Mouse (Mus musculus): ENCODE data around the gene Kalrn. TPM values are rescaled to one million over a fixed set of nuclear protein-coding genes. Genes with fewer than 3 reads are reported as not detected.

The Kalrn gene
- polyA plus RNA-seq, 2 experiments from 2014 or later = 0.34 TPM; not detected in 1

DNA sequence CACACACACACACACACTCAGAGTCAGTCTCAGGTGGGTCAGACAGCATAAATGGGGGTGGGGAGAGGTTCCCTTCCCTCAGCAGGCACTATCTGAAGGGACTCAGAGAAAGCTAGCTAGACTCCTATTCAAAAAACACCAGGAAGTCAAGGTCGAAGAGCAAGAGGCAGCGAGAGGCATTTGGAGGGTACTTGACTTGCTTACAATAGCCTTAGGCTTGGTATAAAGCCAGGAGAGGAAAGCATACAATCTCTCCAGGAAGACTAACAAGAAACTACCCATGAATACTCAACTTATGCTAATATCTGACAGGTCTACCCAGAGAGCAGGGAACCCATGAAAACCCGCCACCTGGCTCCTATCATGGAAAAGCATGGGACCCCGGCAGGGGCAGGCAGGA, 543.0 kb downstream of the Kalrn start:
- ATAC-seq = no peak

DNA sequence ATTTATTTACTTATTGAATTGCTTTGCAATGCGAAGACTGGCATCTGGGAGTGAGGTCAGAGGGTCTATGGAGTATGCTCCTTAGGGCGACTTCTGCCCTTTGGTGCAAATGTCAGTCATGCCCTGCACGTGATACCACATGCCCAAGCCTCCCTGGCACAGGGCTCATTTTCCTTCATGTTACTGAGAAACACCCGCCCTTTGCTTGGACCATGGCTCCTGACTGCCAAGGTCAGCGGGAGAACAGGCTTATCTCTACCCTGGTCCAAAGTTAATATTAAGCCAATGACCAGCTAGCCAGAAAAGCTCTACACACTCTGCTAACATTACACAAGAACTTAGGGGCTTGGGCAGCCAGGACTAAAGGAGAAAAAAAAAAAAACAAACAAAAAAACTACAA, 543.5 kb downstream of the Kalrn start:
- no peak for ATAC-seq

DNA sequence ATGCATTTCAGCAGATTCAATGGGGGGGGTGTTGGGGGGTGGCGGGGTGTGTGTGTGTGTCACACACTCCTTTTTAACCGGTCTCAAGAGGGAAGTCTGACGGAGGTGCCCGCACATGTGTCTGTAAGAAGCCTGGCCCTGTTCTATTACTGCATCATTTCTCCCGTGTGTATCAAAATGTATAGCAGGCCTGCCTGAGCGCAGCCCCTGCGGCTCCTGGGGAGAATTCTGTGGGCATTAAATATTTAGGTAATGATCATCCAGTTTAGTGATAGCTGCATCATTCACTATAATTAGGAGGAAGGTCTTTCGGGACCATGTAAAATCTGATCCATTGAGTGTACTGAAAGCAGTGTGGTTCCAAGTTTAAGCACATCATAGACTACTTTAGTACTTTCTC, 556.1 kb downstream of the Kalrn start:
- ATAC-seq = no peak

DNA sequence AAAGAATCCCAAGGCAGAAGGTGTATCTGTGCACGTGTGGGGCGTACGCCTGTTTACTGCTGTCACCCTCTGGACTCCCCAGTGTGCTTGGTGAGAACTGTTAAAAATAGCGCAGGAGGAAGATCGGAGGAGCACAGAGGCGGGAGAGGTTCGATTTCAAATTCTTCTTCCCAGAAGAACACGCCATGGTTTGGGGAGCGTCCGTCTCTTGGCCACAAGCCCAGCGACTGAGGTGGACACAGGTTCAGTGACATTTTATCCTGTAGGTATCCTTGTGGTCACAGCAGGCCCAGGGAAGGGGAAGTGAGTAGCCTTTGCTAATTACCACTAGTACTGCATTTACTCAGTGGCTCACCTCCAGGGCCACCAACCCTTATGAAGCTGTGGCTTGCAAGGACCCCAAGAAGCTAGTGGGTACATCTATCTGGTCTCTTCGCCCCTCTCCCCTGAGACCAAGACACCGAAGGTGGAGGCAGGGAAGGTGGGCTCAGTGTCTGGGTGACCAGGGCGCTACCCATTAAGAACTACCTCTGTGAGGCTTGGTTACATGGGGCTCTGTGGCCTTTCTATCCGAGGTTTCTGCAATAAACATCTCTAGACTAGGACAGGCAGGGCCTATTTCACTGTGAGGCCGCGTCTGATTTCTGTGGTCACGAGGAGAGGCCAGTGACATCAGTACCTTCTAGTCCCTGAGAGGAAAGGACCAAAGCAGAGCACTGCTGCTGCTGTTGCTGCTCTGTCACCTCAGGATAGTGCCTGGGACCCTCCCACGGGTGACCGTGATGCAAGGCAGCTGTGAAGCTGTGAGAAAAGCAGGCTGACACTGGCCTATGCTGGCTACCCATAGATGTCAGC, 561.1 kb downstream of the Kalrn start:
- ATAC-seq = no peak

DNA sequence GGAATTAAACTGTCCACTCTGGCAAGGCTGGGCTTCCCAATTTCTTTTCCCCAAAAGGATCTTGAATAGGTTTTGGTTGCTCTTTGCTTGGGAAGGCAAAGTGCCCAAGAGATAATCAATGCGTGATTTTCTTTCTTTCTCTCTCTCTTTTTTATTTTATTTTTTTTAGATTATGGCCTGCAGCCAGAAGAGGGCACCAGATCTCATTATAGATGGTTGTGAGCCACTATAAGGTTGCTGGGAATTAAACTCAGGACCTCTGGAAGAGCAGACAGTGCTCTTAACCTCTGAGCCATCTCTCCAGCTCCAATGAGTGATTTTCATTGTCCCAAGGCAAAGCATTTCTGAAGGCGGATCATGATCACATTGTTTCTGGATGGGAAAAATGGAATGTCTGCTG, 563.8 kb downstream of the Kalrn start:
- ATAC-seq = no peak

DNA sequence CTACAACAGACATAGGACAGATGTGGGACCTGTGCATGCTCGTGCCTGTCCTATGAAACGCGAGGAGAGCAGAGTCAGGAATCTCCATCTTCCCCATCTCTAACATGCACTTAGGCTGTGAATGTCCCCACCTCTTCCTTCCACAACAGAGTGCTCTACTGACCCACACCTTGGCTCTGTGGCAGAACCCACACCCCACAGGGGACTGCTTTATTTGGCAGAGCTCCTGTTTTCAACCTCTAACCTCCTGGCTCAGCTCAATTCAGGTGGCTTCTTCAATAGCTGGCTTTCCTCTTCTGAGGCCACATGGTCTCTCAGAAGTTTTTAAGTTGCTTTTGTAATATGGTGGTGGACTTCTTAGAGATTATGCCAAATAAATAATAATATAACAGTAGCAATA, 567.3 kb downstream of the Kalrn start:
- no peak for ATAC-seq

DNA sequence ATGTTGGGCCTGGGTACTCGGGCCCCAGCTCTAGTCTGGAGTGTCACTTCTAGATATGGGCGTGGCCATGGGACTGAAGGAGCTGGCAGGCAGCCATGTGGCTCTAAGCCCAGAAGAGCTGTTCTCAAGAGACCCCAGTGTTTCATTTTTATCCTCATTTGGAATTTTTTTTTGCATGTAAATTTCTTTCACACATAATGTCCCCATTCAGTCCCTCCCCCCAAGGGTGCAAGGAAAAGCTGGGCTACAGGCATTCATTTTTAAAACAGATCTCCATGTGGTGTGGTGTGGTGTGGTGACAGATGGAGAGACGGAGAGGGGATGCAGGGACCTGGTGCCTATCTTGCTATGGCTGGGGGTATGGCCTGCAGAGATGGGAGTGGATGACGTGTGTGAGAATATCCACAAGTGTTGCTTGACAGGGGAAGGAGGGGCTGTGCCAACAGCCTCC, 569.2 kb downstream of the Kalrn start:
- no peak for ATAC-seq

DNA sequence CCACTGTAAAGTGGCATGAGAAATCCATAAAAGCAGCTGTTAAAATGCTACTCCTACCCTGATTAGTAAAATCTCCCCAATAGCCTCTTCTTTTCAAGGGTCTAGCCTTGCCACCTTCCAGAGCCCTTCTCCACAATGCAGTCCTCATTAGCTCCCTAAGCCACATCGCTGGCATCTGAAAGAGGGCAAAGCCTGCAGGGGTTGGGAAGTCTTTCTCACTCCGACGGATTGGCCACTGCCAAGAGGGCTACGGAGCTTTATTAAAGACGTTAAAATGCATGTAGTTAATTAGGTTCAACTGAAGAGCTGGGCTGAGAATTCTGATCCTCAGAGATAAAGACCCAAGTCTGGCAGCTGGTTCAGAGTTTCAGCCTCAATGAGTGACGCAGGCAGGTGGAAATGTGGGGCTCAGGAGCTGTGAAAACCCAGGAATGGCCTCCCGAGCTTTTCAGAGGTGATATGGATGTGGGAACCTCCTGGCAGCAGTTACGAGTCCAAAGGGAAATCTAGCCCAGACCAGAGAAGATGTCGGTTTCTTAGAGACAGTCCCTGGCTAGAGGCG, 569.7 kb downstream of the Kalrn start:
- ATAC-seq = no peak

DNA sequence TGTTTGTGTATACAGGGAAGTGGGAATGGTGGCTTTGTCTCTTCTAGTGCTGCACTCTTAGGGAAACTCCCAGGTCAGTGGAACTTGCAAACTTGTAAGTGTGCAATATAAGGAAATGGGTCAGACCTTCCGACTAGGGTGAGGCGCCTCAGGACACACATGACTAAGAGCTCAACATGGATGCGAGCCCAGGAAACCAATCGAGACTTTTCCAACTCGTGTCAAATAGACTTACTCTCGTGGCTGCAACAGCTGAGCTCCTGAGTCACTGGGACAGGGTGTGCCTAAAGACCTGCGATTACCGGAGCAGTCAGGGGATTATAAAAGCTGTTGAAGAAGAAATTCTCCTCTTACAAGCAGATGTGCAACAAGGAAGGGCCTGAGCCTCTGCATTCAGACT, 572.6 kb downstream of the Kalrn start:
- ATAC-seq = no peak

DNA sequence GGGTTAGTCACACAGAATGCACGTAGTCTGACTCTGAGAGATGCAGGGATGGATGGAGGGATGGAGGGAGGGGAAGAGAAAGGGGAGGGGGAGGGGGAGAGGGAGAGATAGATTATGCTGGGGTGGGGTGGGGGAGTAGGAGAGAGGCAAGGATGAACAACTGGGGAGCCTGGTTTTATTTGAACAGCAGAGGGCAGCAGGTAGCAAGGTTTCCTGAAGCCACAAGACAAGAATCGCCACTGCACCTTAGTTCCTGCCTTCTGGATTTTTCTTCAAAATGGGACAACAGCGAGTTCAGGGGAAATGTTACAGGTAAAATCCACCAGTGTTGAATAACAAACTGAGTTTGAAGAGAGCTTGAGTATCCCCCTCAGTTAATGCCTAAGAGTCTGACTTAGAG, 573.9 kb downstream of the Kalrn start:
- ATAC-seq = no peak

DNA sequence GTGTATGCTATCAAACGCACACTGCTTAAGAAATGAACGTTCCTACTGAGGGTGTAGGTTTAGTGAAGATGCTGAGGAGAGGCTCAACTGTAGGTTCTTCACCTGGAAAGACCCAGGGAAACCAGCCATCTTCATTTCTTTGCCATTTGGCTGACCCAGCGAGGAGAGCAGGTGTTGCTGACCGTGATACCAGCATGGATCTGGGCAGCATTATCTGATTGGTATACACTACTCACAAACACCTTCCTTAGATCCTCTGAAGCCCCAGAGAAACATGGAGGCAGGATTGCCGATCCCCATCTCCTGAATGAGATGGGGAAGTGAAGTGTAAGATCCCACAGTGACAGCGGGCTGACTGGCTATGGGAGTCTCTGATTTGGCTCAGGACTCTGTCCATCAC, 575.3 kb downstream of the Kalrn start:
- no peak for ATAC-seq

DNA sequence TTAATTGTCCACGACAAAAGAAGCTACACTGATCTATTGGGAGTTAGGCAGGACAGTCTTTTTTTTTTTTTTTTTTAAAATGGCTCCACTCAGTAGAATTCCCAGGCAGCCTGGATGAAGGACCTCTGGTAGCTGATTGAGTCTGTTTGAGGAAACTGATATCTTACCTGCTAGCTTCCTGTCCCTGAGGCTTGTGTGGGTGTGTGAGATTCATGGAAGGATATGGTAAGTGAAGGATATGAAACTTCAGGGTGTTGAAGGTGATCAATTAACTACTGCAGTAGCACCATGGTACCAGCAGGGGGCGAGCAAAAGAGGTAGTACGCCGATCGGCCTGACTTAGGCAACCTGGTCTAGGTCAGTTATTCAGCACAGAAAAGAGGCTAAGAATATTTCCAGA, 577.3 kb downstream of the Kalrn start:
- ATAC-seq = peak; percentile 46

DNA sequence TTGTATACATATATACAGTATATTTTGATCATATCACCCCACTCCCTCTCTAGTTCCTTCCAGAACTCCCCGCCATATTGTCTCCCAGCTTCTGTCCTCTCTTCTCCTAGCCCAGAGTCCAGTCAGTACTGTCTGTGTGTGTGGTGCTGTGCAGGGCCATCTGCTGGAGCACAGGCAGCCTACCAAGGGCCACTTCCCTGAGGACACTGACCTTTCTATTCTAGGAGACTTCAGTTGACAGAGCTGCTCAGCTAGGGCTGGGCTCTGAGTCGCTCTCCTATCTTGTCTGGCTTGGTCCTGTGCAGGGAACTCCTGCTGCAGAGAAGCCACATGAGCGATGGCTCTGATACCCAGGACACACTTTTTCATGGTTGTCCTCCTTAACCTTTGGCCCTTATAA, 577.8 kb downstream of the Kalrn start:
- no peak for ATAC-seq

DNA sequence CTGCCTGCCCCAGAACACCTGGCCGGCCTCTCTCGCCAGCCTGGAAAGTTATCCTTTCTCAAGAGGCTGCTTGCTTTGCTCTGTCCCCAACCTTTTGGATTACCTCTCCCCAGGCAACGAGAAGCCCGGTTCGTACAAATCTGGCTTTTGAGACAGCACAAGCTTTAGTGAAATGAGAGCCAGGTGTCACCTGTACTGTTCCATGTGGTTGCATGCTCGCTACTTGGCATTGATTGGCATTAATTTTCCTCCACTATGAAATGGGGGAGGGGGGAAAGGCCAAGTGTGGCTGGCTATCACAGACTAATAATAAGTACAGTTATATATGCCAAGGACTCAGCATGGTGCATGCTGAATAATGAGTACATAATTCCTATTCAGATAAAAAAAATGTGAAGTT, 579.0 kb downstream of the Kalrn start:
- no peak for ATAC-seq

DNA sequence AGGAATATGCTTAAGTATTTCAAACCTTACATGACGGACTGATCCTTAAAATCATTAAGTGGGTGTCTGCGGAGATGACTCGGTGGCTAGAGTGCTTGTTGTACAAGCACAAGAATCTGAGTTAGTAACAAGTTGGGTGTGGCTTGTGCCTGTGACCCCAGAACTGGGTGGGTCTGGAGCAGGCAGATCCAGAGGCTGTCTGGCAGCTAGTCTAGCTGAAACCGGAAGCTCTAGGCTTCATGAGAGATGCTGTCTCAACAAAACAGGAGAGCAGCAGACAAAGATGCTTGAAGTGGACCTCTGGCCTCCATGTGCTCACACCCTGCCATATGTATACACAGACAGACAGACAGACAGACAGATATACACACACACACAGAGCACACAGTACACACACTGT, 582.6 kb downstream of the Kalrn start:
- ATAC-seq = no peak

DNA sequence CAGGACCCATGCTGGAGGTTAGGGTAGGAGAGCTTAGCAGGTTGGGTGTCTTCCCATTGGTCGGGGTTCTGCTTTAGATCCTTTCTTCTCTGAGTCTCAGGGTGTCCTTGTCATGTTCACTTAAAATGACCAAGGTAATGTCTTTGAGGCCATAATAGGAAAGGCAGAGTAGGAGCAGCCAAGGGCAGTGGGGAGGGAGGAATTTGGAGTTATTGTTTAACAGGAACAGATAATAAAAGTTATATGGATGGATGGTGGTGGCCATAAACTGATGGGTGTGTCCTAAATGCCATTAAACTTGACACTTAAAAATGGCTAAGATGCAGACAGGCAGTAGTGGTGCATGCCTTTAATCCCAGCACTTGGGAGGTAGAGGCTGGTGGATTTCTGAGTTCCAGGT, 584.2 kb downstream of the Kalrn start:
- ATAC-seq = no peak

DNA sequence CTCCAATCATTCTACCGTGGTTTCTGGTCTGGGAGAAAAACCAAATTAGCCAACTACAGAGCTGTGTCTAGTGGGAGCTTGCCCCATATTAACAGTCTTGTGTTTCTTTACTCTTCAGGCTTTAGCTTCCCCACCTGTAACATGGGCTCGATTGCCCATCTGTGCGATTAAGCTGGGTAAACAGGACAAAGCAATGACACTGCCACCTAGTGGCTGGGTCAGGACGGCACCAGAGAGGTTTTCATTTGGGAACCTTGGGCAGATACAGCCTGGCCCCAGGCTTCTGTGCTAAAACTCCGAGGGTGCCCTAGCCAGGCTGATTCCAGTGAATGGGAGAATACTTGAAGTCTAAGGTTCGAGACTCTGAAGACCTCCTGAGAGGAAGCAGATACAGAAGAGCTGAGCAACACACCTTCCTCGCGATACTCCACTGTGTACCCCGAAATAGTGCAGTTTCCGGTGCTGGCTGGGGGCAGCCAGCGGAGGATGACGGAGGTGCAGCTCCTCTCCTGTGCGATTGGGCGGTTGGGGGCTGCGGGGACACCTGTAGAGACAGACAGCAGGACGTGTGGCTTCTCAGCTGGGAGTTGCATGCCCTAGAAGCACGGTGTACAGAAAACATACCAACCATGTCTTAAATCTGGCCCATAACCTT, 584.8 kb downstream of the Kalrn start:
- peak; percentile 85 for ATAC-seq

DNA sequence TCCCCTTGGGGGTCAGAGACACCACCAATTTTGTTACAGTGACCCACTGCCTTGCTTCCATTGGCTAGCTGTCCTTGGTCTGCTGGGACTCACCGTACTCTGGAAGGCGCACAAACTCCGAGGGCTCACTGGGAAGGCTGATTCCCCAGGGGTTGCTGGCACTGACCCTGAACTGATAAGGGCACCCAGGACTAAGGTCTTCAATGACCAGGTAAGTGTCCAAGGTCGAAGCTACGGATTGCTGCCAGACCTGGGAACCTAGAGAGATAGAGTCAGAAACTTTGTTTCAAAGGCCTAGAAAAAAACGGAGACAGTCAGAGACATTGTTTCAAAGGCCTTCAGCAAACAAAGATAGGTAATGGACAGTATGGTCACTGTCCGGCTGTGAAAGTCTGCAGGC, 586.3 kb downstream of the Kalrn start:
- no peak for ATAC-seq

DNA sequence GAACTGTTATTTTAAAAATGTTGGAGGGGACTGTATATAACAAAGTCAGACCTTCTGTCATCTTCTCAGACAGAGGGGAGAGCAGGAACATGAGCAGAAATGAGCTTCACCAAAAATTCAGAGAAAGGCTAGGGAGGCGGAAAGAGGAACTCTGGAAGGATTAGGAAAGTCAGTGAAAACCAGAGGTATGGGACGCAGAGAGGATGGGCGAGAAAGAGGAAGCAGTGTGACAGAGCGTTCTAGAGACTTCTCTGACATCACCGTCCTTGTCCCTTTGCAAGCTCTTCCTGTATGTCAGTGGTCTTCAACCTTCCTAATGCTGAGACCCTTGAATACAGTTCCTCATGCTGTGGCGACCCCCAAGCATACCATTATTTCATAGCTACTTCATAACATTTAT, 588.0 kb downstream of the Kalrn start:
- ATAC-seq = no peak

DNA sequence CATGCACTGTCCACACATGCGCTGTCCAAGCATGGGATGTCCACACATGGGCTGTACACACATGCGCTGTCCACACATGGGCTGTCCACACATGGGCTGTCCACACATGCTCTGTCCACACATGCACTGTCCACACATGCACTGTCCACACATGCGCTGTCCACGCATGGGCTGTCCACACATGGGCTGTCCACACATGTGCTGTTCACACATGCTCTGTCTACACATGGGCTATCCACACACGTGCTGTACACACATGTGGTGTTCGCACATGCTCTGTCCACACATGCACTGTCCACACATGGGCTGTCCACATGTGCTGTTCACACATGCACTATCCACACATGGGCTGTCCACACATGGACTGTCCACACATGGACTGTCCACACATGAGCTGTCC, 589.6 kb downstream of the Kalrn start:
- ATAC-seq = no peak

DNA sequence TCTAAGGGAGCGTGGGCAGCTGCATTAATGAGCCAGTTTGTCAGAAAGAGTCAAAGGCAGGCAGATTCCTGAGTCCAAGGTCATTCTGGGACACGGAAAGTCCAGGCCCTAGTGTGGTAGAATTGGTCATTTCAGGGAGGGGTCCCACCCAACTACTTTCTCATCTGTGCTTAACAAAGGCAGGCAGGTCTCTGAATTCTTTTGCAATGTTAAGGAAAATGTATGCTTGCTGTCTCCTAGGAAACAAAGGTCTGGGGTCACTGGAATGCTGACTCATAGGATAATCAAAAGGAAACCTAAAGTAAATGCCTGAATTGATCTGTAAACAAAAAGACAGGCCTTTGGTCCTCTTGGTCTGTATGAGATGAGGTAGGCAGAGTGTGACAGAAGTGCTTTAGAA, 593.5 kb downstream of the Kalrn start:
- no peak for ATAC-seq

DNA sequence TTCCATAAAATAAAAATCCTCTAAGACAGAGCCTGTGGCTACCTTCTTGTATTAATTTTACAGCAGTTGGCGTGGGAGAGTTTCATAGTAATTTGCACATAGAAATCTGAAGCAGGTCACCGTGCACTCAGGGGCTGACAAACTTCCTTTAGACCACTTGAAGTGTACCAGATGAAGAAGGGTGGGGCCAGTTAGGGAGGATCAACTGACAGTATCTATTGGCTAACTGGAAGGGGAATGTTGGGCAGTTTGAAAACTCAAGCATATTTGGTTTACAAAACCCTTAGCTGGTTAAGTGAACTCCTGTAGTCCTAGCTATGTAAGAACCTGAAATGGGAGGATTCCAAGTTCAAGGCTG, 606.1 kb downstream of the Kalrn start:
- no peak for ATAC-seq

DNA sequence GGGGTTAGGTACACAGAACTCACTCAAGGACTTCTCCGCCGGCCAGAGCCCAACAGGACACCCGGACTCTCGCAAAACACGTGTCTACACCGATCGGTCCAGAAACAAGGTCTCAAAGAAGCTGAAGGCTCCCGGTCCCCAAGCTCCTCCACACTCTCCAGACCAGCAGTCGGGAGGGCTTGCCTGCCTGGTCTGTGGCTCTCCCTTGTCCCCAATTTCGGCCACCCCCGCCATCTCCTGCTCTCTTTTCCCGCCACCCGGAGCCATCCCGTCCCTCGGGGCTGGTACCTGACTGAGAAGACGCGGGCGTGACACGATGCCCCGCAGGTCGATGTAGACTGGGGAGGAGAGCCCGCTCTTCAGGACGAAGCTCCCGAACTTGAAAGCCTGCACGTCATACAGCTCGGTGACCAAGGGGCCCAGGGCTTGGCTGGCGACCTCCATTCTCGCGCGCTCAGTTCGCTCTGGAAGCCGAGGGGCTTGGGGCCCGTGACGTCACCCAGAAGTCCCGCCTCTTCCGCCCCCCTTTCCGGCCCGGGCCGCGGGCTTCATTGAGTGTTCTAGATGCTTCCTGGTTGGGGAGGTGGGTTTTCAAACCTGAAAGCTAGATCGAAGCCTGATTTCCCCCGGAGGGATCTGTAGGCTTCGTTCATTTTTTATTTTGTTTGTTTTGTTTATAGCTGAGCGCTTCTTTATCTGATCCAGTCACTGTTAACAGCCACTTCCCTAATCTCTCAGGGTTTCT, 606.6 kb downstream of the Kalrn start, which contains the start of gene Umps:
Gene Umps, minus strand, starts transcription at position 501 of the 745 bp plus-strand sequence.
- peak; percentile 94 for ATAC-seq

Measured in activated CD4-positive, CD25-positive, alpha-beta regulatory T cell, adult 4 months (primary cell).